Mouse (Mus musculus): ENCODE data around the gene Mrps17. TPM values are rescaled to one million over a fixed set of nuclear protein-coding genes. Genes with fewer than 3 reads are reported as not detected.

Mrps17 gene
- 30.2 TPM for total RNA-seq (2023)

DNA sequence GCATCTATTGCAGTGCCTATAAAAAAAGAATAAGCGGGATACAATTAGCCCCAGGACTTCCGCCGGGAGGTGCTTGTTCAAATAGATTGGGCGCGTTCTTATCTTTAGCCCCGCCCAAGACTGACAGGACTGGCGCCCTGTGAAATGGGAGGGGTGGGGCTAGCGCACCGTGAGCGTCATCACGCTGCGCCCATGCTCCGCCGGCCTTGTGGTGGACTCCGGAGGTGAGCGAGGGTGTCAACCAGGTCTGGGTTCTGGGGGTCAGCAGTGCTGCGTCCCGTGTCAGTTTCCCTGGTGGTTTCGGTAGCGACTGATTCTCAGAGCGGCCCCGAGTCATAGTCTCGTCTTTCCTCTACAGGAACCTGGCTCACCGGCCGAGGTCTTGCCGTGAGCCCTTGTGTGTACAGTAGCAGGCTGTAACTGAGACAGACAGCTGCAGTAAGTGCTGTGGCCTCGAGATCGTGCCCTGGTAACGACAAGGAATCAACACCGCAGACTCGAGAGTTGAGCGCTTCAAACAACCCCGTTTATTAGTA, at the start of gene Mrps17:
Mrps17 (plus strand) TSS at position 172 of the 536 bp plus-strand sequence.

DNA sequence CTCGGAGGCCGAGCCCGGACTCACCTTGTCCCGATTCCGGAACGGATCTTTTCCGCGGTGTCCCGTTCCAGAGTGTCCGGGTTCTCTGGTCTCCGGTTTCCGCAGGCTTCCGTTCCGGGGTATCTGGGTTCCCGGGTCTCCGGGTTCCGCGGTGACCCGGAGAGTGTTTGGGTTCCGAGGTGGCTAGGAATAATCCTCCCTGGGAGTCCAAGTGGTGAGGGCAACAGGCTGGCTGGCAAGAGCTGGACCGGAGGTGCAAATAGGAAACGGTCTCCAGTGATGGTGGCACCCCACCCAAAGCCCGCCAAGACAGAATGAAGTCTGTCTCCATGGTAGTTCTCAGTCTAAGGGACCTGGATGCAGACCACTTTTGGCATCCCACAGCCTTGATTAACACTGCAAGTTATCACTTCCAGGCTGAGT, 45.2 kb upstream of the Mrps17 start, which contains the start of gene Zfp11:
Zfp11 (minus strand) TSS at position 64 of the 423 bp plus-strand sequence.

DNA sequence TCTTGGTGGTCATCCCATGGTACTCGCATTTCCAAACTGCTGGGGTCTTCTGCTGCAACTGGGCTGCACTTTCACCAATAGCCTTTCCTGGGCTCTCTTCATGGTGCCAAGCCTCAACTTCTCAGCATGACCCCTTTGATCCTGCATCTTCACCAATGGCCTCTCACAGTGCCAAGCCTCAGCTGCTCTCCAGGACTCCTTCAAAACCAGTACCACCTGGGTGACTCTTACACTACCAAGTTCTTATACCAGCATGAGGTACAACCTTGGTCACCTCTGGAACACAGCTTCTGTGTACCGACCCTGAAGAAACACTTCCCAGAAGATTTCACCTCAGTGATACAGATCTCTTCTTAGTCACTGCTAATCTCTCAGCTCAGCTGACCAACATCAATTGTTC, 6.9 kb upstream of the Mrps17 start, which contains the start of gene Sept14:
Sept14 (minus strand) TSS at position 101 of the 400 bp plus-strand sequence.

DNA sequence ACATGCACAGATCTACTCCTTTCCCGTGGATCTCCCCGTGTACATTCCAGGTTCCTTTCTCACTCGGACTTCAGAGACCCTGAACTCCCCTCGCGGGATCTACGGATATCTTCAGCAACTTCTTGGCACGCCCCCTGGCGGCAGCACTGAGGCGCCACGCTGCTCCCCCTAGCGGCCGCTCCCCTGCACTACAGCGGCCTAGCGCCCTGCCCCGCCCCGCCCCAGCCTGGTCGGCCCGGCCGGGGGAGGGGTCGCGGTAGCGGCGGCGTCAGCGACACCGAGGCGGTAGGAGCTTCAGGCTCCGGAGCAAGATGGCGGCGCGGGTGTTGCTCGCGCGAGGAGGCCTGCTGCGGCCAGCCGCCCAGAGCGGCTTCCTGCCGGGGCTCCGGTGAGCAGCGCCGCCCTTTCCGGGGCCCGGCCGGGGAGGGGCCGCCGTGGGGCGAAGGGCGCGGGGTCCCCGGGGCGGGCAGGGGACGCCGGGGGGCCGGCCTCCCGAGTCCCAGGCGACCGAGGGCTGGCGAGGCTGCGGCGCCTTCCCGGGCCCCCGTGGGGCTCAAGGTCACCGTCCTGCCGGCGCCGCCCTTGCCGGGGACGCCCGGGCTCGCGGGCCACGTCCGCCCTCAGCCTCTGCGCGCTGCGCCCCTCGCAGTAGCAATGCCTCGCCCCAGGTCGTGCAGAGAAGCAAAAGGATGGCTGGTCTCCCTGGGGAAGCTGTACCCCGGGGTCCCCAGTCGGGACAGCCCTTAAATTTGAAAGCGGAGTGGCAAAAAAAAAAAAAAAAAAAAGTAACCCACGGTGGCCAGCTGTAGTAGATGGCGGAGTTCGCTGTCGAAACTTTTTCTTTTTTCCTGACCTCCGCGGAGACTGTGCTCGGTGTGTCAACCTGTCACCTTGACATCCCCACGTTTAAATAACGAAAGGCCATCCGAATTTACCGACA, 9.8 kb downstream of the Mrps17 start, which contains the start of gene Nipsnap2:
Nipsnap2 (plus strand) TSS at position 230 of the 940 bp plus-strand sequence.

Other genes with a start within 250 kb of the Mrps17 start
- 170 TPM for gene Sfswap, start 214.3 kb upstream of the Mrps17 start, total RNA-seq (2023)
- gene Mmp17, start 131.3 kb upstream of the Mrps17 start, total RNA-seq (2023) = 1.1 TPM
- gene Zfp11, start 45.4 kb upstream of the Mrps17 start, total RNA-seq (2023) = 0.79 TPM
- not detected for gene Sept14, start 7.0 kb upstream of the Mrps17 start, total RNA-seq (2023)
- gene Nipsnap2, start 9.6 kb downstream of the Mrps17 start, total RNA-seq (2023) = 34.9 TPM
- 16.9 TPM for gene Psph, start 72.0 kb downstream of the Mrps17 start, total RNA-seq (2023)
- gene Sumf2, start 131.5 kb downstream of the Mrps17 start, total RNA-seq (2023) = 17.8 TPM
- gene Chchd2, start 172.0 kb downstream of the Mrps17 start, total RNA-seq (2023) = 167 TPM
- 2.6 TPM for gene Zbed5, start 180.2 kb downstream of the Mrps17 start, total RNA-seq (2023)
- gene Phkg1, start 183.1 kb downstream of the Mrps17 start, total RNA-seq (2023) = 0.32 TPM
- not detected for gene Nupr1l, start 193.0 kb downstream of the Mrps17 start, total RNA-seq (2023)
- 8.9 TPM for gene Vkorc1l1, start 226.5 kb downstream of the Mrps17 start, total RNA-seq (2023)

All from CD4-positive naive resting alpha-beta T cell, adult 76 days (primary cell).